Mouse (Mus musculus) heart, adult 2 months (tissue): ENCODE data around the gene Wdr38.

Experiments used
- CTCF ChIP-seq: fragments of 200-600 bp; IDR thresholded peaks from 2 replicates; pipeline ENCODE4 v1.8.1; 2022; ENCODE audit warnings: antibody characterized with exemption, mild to moderate bottlenecking, moderate library complexity
- POLR2A ChIP-seq: fragments of 200-500 bp; IDR thresholded peaks from 2 replicates; pipeline ENCODE4 v1.6.1; 2011; ENCODE audit warnings: mild to moderate bottlenecking, low read depth, low read length, control low read depth; ENCODE audit not compliant: insufficient read depth

- TF ChIP-seq CTCF: no peak
- TF ChIP-seq POLR2A: no peak
Measured at GRCm38 (mm10) chr2:38986580-38986979, 10.7 kb upstream of the Wdr38 start.
